Mouse (Mus musculus) cerebellum, adult 2 months (tissue): ENCODE data around the gene Gtsf1l.

Experiments
- CTCF ChIP-seq: fragments of 200-500 bp; IDR thresholded peaks from 2 replicates; pipeline ENCODE4 v1.5.1; 2011; ENCODE audit warnings: low read depth, mild to moderate bottlenecking, control low read depth, low read length, moderate library complexity, borderline replicate concordance; ENCODE audit not compliant: insufficient read depth
- POLR2A ChIP-seq: fragments of 200-500 bp; IDR thresholded peaks from 2 replicates; pipeline ENCODE4 v1.6.1; 2011; ENCODE audit warnings: low read length, control low read depth, borderline replicate concordance; ENCODE audit not compliant: insufficient read depth

DNA sequence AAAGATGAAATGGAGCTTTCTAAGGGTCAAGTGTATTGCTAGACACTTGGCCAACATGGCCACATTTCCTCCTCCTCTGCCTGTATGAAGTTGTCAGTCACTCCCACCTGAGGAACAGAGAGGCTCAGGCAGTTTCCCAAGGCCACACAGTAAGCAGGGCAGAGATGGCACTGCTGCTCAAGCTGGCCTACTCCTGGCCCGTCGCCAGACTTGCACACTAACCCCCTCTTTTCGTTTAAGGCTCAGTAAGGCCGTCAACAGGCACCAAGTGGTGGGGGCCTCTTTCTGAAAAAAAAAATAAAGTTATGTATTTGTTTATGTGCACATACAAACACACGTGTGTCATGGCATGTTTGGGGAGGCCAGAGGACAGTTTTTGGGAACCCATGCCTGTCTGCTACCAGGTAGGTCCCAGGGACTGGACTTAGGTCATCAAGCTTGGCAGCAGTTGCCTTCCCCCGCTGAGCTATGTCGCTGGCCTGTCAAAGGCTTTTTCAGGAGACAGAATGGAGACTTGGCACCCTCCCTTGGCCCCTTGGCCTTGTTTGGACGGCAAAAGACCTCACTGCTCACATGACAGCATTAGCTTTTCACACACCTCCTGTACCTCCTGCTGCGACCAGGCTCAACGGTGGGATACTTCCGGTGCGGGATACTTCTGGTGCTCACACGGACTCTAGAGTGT lies 16.6 kb upstream of the Gtsf1l start:
- TF ChIP-seq POLR2A (no peak), CTCF (no peak)
